Mouse (Mus musculus): ENCODE measurements around the gene Bid. TPM values are rescaled to one million over a fixed set of nuclear protein-coding genes. Genes with fewer than 3 reads are reported as not detected.

Gene Bid
- 1 to 10 TPM; 9.0 to 9.8 TPM for total RNA-seq (2021)
- long read RNA-seq, experiment 1, transcript Bid-201 (6 exons, 2,189 nt), result major isoform, 15 of 17 reads
- long read RNA-seq, experiment 1, partial matches to known transcripts, result 1 of 17 reads
- long read RNA-seq, experiment 1, other reads (novel, unspliced or antisense), result 1 of 17 reads
- long read RNA-seq, experiment 2, transcript Bid-201 (6 exons, 2,189 nt), result major isoform, 10 of 12 reads
- long read RNA-seq, experiment 2, partial matches to known transcripts, result 1 of 12 reads
- long read RNA-seq, experiment 2, other reads (novel, unspliced or antisense), result 1 of 12 reads

- peak; percentile 74 to 79 for DNase-seq (ENCODE audit: extremely low spot score in 1 of 2, low spot score in 2 of 2)
- no peak for TF ChIP-seq CTCF (IDR thresholded peaks at IDR 0.05)
- Histone ChIP-seq H3K27ac (peak within 1 kb of the TSS; percentile 69), H3K4me3 (peak within 1 kb of the TSS; percentile 79)
- intact Hi-C loops (cut with DNase I), result no loop called here
Observed at GRCm38 (mm10) chr6:120916074-120916971, at the start of gene Bid. Gene Bid, minus strand, starts transcription at chr6:120916853.

GRCm38 (mm10) chr6:120965814-120966213, 49.2 kb upstream of the Bid start:
- Histone ChIP-seq H3K4me3 (no peak overlapping the region), H3K27ac (peak overlapping the region; percentile 28; the same call in 1 of the 2 replicates)
- intact Hi-C loops (cut with DNase I), result no loop called here
- no peak for DNase-seq (ENCODE audit: extremely low spot score in 1 of 2, low spot score in 2 of 2)
- TF ChIP-seq CTCF (IDR thresholded peaks at IDR 0.05), result no peak

GRCm38 (mm10) chr6:120964179-120964578, 47.5 kb upstream of the Bid start:
- DNase-seq (ENCODE audit: extremely low spot score in 1 of 2, low spot score in 2 of 2), result no peak
- intact Hi-C loops (cut with DNase I), result no loop called here
- TF ChIP-seq CTCF (IDR thresholded peaks at IDR 0.05), result no peak
- Histone ChIP-seq H3K27ac (no peak overlapping the region), H3K4me3 (no peak overlapping the region)

GRCm38 (mm10) chr6:120960338-120961030, 43.8 kb upstream of the Bid start:
- no peak overlapping the region for H3K4me3 ChIP-seq
- DNase-seq (ENCODE audit: extremely low spot score in 1 of 2, low spot score in 2 of 2), result no peak
- no peak for TF ChIP-seq CTCF (IDR thresholded peaks at IDR 0.05)
- intact Hi-C loops (cut with DNase I), result no loop called here
- peak overlapping the region; percentile 54; the same call in 1 of the 2 replicates for H3K27ac ChIP-seq

GRCm38 (mm10) chr6:120957331-120957730, 40.7 kb upstream of the Bid start:
- no peak overlapping the region for H3K4me3 ChIP-seq
- DNase-seq (ENCODE audit: extremely low spot score in 1 of 2, low spot score in 2 of 2), result no peak
- TF ChIP-seq CTCF (IDR thresholded peaks at IDR 0.05), result no peak
- intact Hi-C loops (cut with DNase I), result no loop called here
- H3K27ac ChIP-seq, result no peak overlapping the region

GRCm38 (mm10) chr6:120956259-120957161, 39.9 kb upstream of the Bid start:
- TF ChIP-seq CTCF (IDR thresholded peaks at IDR 0.05), result no peak
- H3K4me3 ChIP-seq, result no peak overlapping the region
- no peak overlapping the region for H3K27ac ChIP-seq
- intact Hi-C loops (cut with DNase I), result no loop called here
- DNase-seq (ENCODE audit: extremely low spot score in 1 of 2, low spot score in 2 of 2), result no peak

GRCm38 (mm10) chr6:120955215-120955614, 38.6 kb upstream of the Bid start:
- intact Hi-C loops (cut with DNase I), result no loop called here
- Histone ChIP-seq H3K4me3 (no peak overlapping the region), H3K27ac (peak overlapping the region; percentile 55)
- no peak for TF ChIP-seq CTCF (IDR thresholded peaks at IDR 0.05)
- no peak for DNase-seq (ENCODE audit: extremely low spot score in 1 of 2, low spot score in 2 of 2)

- intact Hi-C loops (cut with DNase I), result no loop called here
- Histone ChIP-seq H3K4me3 (no peak overlapping the region), H3K27ac (no peak overlapping the region)
- no peak for DNase-seq (ENCODE audit: extremely low spot score in 1 of 2, low spot score in 2 of 2)
- TF ChIP-seq CTCF (IDR thresholded peaks at IDR 0.05), result no peak
Observed at GRCm38 (mm10) chr6:120954241-120954640, 37.6 kb upstream of the Bid start.

GRCm38 (mm10) chr6:120952475-120952874, 35.8 kb upstream of the Bid start:
- DNase-seq (ENCODE audit: extremely low spot score in 1 of 2, low spot score in 2 of 2), result no peak
- no peak overlapping the region for H3K27ac ChIP-seq
- intact Hi-C loops (cut with DNase I), result no loop called here
- TF ChIP-seq CTCF (IDR thresholded peaks at IDR 0.05), result no peak
- H3K4me3 ChIP-seq, result no peak overlapping the region

GRCm38 (mm10) chr6:120951311-120951710, 34.7 kb upstream of the Bid start:
- no peak for TF ChIP-seq CTCF (IDR thresholded peaks at IDR 0.05)
- intact Hi-C loops (cut with DNase I), result no loop called here
- no peak overlapping the region for H3K4me3 ChIP-seq
- no peak for DNase-seq (ENCODE audit: extremely low spot score in 1 of 2, low spot score in 2 of 2)
- H3K27ac ChIP-seq, result no peak overlapping the region

- Histone ChIP-seq H3K27ac (no peak overlapping the region), H3K4me3 (no peak overlapping the region)
- TF ChIP-seq CTCF (IDR thresholded peaks at IDR 0.05), result no peak
- intact Hi-C loops (cut with DNase I), result no loop called here
- no peak for DNase-seq (ENCODE audit: extremely low spot score in 1 of 2, low spot score in 2 of 2)
Observed at GRCm38 (mm10) chr6:120945510-120945909, 28.9 kb upstream of the Bid start.
